Mouse (Mus musculus) bone marrow, adult 2 months (tissue): ENCODE measurements around the gene Gm29609. TPM values are rescaled to one million over a fixed set of nuclear protein-coding genes. Genes with fewer than 3 reads are reported as not detected.

Experiments used
- H3K27ac ChIP-seq: fragments of 200-500 bp; 2 replicates; pipeline ENCODE4 v1.5.1; 2012; ENCODE audit warnings: low read depth, mild to moderate bottlenecking, control low read depth, inconsistent platforms, low read length; ENCODE audit not compliant: control insufficient read depth, poor library complexity, insufficient read depth
- H3K4me1 ChIP-seq: fragments of 200-500 bp; 2 replicates; pipeline ENCODE4 v1.6.1; 2011; ENCODE audit warnings: low read length; ENCODE audit not compliant: control insufficient read depth, insufficient read depth
- H3K4me3 ChIP-seq: fragments of 200-500 bp; replicated peaks from 2 replicates; pipeline ENCODE3; 2011; ENCODE audit warnings: mild to moderate bottlenecking, low read depth, low read length, control low read depth; ENCODE audit not compliant: control insufficient read depth
- CTCF ChIP-seq: fragments of 200-500 bp; IDR thresholded peaks from 2 replicates; pipeline ENCODE4 v1.5.1; 2011; ENCODE audit warnings: low read length, control low read depth; ENCODE audit not compliant: control insufficient read depth, insufficient read depth
- POLR2A ChIP-seq: fragments of 200-500 bp; IDR thresholded peaks from 2 replicates; pipeline ENCODE4 v1.6.1; 2011; ENCODE audit warnings: low read depth, mild to moderate bottlenecking, control low read depth, low read length, borderline replicate concordance; ENCODE audit not compliant: control insufficient read depth
- WGBS: fragments of 180-500 bp; shearing (Covaris S2); methylation state at CpG from one replicate; pipeline ENCODE4 v1.1.7; 2018; 5-methylcytosine and 5-hydroxymethylcytosine counted together
- polyA plus RNA-seq: library from polyadenylated mRNA; stranded (reverse); fragments of >200 nt; gene quantifications from 2 replicates; pipeline ENCODE4 v1.2.4, GENCODE M21; 2011; ENCODE audit warnings: low replicate concordance; ENCODE audit not compliant: missing spikeins, insufficient read depth, insufficient read length

Gene Gm29609
- polyA plus RNA-seq = 2.0 TPM in 1 of 2 replicates, not detected in the other

DNA sequence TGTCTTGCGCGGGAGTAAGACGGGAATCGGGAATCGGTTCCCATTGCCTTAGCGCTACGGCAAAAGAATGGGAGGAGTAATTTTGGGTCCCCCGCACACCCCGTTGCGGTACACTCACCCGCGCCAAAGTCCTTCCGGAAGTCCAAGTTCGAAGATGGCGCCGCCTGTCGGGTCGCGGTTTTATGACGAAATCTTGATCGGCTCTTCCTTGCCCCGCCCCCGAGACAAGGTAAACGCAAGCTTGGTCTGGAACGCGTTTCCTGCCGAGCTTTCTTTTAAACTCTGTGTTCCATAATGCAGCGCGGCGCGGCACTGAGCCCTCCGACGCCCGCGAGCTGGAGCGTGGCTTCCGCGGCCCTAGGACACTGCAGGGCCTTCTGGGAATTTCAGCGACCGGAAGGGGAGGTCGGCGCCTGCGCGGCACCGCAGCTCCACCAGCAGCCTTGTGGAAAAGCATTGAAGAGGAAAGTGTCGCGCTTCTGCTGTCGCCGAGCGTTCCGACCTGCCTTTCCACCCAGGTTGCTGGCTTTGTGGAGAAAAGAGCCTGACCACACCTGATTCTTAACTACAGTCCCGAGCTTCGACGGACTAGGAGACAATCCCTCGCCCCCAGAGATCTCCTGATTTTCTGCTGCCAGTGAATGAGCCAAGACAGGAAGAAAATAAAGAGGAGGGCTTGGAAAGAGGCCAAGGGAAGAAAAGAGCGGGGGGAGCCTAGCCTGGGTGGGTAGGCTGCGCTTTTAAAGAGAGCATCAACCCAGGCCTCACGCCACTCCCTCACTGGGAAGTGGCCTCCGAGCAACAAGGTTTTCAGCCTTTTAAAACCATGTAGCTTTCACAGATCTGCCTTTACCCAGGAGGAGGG, at the start of gene Gm29609, which contains the start of gene Gtf3c2:
Gene Gm29609 (minus strand): TSS at position 146 of the 865 bp plus-strand sequence.
Gene Gtf3c2 (minus strand): TSS at position 379 of the 865 bp plus-strand sequence.
- under 1% methylated on average over 59 of the region's 59 CpGs for WGBS
- peak within 1 kb of the TSS; percentile 95 for H3K4me3 ChIP-seq

GRCm38 (mm10) chr5:31226641-31227040, 46.9 kb upstream of the Gm29609 start:
- Histone ChIP-seq H3K4me3 (no peak overlapping the region), H3K4me1 (no peaks in the 10 kb centered on the region; the same call in none of the 2 replicates), H3K27ac (no peak overlapping the region)
- no peak for TF ChIP-seq CTCF
- no peak for TF ChIP-seq POLR2A
- 58% methylated on average over 1 of the region's 1 CpGs for WGBS

More for the DNA sequence above, at the start of gene Gm29609, which contains the start of gene Gtf3c2:
- peak within 1 kb of the TSS; percentile 92 for H3K27ac ChIP-seq
- H3K4me1 ChIP-seq = no peaks in the 10 kb centered on the region
- TF ChIP-seq CTCF (no peak), POLR2A (peak; percentile 82; the same call in 1 of the 2 replicates)

GRCm38 (mm10) chr5:31222696-31223095, 43.0 kb upstream of the Gm29609 start:
- no peak overlapping the region for H3K4me3 ChIP-seq
- peaks cover 1% of the 10 kb centered on the region; the same call in 1 of the 2 replicates for H3K4me1 ChIP-seq
- no peak overlapping the region for H3K27ac ChIP-seq
- TF ChIP-seq CTCF = no peak
- no peak for TF ChIP-seq POLR2A
- WGBS = 90% methylated on average over 9 of the region's 9 CpGs

- peak overlapping the region; percentile 88 for H3K4me3 ChIP-seq
- peak overlapping the region; percentile 85 for H3K27ac ChIP-seq
- peaks cover 1% of the 10 kb centered on the region; the same call in 1 of the 2 replicates for H3K4me1 ChIP-seq
- peak; percentile 22; the same call in 1 of the 2 replicates for TF ChIP-seq CTCF
- TF ChIP-seq POLR2A = no peak
- 28% methylated on average over 11 of the region's 11 CpGs for WGBS
These were observed 41.7 kb upstream of the Gm29609 start for GRCm38 (mm10) chr5:31221304-31221945.

GRCm38 (mm10) chr5:31220448-31221303, 41.0 kb upstream of the Gm29609 start, which contains the start of gene Ppm1g:
TSS of gene Ppm1g (minus strand) at chr5:31220687.
- Histone ChIP-seq H3K4me1 (peaks cover 1% of the 10 kb centered on the region; the same call in 1 of the 2 replicates), H3K27ac (peak within 1 kb of the TSS; percentile 96), H3K4me3 (peak within 1 kb of the TSS; percentile 93)
- TF ChIP-seq CTCF (no peak; the same call in 1 of the 2 replicates), POLR2A (peak; percentile 99)
- WGBS = under 1% methylated on average over 69 of the region's 70 CpGs

- peak overlapping the region; percentile 96 for H3K27ac ChIP-seq
- no peak for TF ChIP-seq POLR2A
- TF ChIP-seq CTCF = no peak
- H3K4me3 ChIP-seq = peak overlapping the region; percentile 93
- H3K4me1 ChIP-seq = peaks cover 1% of the 10 kb centered on the region; the same call in 1 of the 2 replicates
- WGBS = under 1% methylated on average over 40 of the region's 40 CpGs
These were observed 40.3 kb upstream of the Gm29609 start for GRCm38 (mm10) chr5:31219911-31220447.

DNA sequence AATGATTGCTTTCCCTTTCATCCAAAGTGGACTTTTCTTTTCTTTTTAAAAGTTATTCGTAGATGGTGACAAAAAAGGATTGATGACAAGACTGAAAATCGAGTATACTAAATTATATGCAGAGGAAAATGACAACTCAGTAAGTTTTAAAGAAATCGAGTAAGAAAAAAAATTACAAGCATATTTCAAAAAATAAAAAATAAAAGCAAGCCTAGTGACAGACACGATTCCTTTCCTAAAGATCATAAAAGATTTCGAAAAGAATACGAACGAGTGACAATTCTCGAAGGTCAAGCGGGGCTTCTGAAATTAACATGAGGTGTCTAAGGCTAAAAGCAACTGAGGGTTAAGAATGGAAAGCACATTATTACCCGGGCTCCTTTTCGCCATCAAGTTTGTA, 39.8 kb upstream of the Gm29609 start:
- no peak for TF ChIP-seq CTCF
- TF ChIP-seq POLR2A = no peak
- peaks cover 1% of the 10 kb centered on the region; the same call in 1 of the 2 replicates for H3K4me1 ChIP-seq
- H3K4me3 ChIP-seq = peak overlapping the region; percentile 93
- H3K27ac ChIP-seq = peak overlapping the region; percentile 96
- under 1% methylated on average over 11 of the region's 11 CpGs for WGBS
